Mouse (Mus musculus): ENCODE data around the gene Ccnl1.

- TF ChIP-seq POLR2A (IDR thresholded peaks at IDR 0.05; ENCODE audit: insufficient read depth, low read length), result no peak
- no peak for TF ChIP-seq CTCF (IDR thresholded peaks at IDR 0.05; ENCODE audit: low read depth, low read length)
These were observed 30.9 kb upstream of the Ccnl1 start for GRCm38 (mm10) chr3:65988711-65989495.
